Mouse (Mus musculus) heart, adult 2 months (tissue): ENCODE measurements around the gene Siva1. TPM values are rescaled to one million over a fixed set of nuclear protein-coding genes. Genes with fewer than 3 reads are reported as not detected.

Source experiments
- DNase-seq, 2 experiments: peaks; one replicate each; pipeline ENCODE4 v3.0.0; 2021
- H3K27ac ChIP-seq: fragments of 200-600 bp; 2 replicates; pipeline ENCODE4 v1.8.1; 2022
- H3K27me3 ChIP-seq: fragments of 200-500 bp; 2 replicates; pipeline ENCODE4 v1.6.1; 2012; ENCODE audit warnings: mild to moderate bottlenecking, low read length, inconsistent platforms, mixed read lengths; ENCODE audit not compliant: control insufficient read depth, insufficient read depth
- H3K36me3 ChIP-seq: fragments of 200-500 bp; 2 replicates; pipeline ENCODE4 v1.6.1; 2012; ENCODE audit warnings: low read length, inconsistent platforms; ENCODE audit not compliant: control insufficient read depth, insufficient read depth
- H3K4me1 ChIP-seq: fragments of 200-500 bp; 2 replicates; pipeline ENCODE4 v1.6.1; 2011; ENCODE audit warnings: low read length; ENCODE audit not compliant: control insufficient read depth, insufficient read depth
- H3K4me3 ChIP-seq: fragments of 200-600 bp; 2 replicates; pipeline ENCODE4 v1.8.1; 2022
- H3K79me2 ChIP-seq: fragments of 200-500 bp; replicated peaks from 2 replicates; pipeline ENCODE4 v1.6.1; 2012; ENCODE audit warnings: mild to moderate bottlenecking, inconsistent platforms, low read length, moderate library complexity, mixed read lengths; ENCODE audit not compliant: control insufficient read depth, insufficient read depth
- H3K9ac ChIP-seq: fragments of 200-500 bp; 2 replicates; pipeline ENCODE4 v1.6.1; 2012; ENCODE audit warnings: low read depth, mild to moderate bottlenecking, control low read depth, inconsistent platforms, low read length, mixed read lengths
- CTCF ChIP-seq: fragments of 200-600 bp; IDR thresholded peaks from 2 replicates; pipeline ENCODE4 v1.8.1; 2022; ENCODE audit warnings: antibody characterized with exemption, mild to moderate bottlenecking, moderate library complexity
- EP300 ChIP-seq: fragments of 200-500 bp; IDR thresholded peaks from 2 replicates; pipeline ENCODE4 v1.6.1; 2011; ENCODE audit warnings: low read depth, low read length, control low read depth; ENCODE audit not compliant: insufficient read depth
- POLR2A ChIP-seq: fragments of 200-500 bp; IDR thresholded peaks from 2 replicates; pipeline ENCODE4 v1.6.1; 2011; ENCODE audit warnings: mild to moderate bottlenecking, low read depth, low read length, control low read depth; ENCODE audit not compliant: insufficient read depth
- WGBS: fragments of 180-500 bp; shearing (Covaris S2); methylation state at CpG from one replicate; pipeline ENCODE4 v1.1.7; 2018; 5-methylcytosine and 5-hydroxymethylcytosine counted together
- intact Hi-C: fragments of 180-260 bp; cut with DNase I; formaldehyde crosslinking; loops from one replicate; pipeline ENCODE4 v1.15.1; 2025
- microRNA-seq, 2 experiments: library from miRNA; unstranded; fragments of <30 nt; microRNA quantifications; one replicate each; pipeline ENCODE4 v1.2.0; 2021
- polyA plus RNA-seq: library from polyadenylated mRNA; depleted of rRNA; stranded (reverse); fragments of >200 nt; gene quantifications from 2 replicates; pipeline ENCODE4 v1.2.3, GENCODE M21; 2012; rRNA removed
- total RNA-seq, 2 experiments: library from RNA; stranded (reverse); gene quantifications; 2 replicates each; pipeline ENCODE4 v1.2.3; 2021

Gene Siva1
- total and polyA plus RNA-seq, 3 experiments: 32.0 to 39.4 (median 38.7) TPM

- no peak for DNase-seq
- TF ChIP-seq POLR2A (no peak), CTCF (no peak), EP300 (no peak)
- Histone ChIP-seq H3K27ac (no peak overlapping the region), H3K79me2 (no peaks in the 10 kb centered on the region), H3K27me3 (no peaks in the 10 kb centered on the region), H3K4me3 (no peak overlapping the region), H3K4me1 (peaks cover 10% of the 10 kb centered on the region), H3K9ac (no peak overlapping the region), H3K36me3 (no peaks in the 10 kb centered on the region)
- WGBS: 69% methylated on average over 3 of the region's 3 CpGs
- intact Hi-C loops: no loop called here
Observed at GRCm38 (mm10) chr12:112696806-112697425, 52.4 kb downstream of the Siva1 start.

Small RNA genes lying within 50 kb of the gene (microRNA-seq; reads per million reads assigned to microRNA genes)
- 0 to 1.9 reads per million in 2 experiments for gene Mir6939

Other genes with a start within 250 kb of the Siva1 start
- gene A530016L24Rik, start 155.2 kb upstream of the Siva1 start, total RNA-seq: 10 to 100 TPM; 34.7 to 38.6 TPM
- gene A530016L24Rik, start 155.2 kb upstream of the Siva1 start, polyA plus RNA-seq: 52.9 and 63.1 TPM in 2 replicates
- gene Tmem179, start 127.9 kb upstream of the Siva1 start, total RNA-seq: not detected
- gene Tmem179, start 127.9 kb upstream of the Siva1 start, polyA plus RNA-seq: 0.44 and 0.62 TPM in 2 replicates
- 10 to 100 TPM; 15.0 to 17.3 TPM for gene Inf2, start 55.9 kb upstream of the Siva1 start, total RNA-seq
- 11.7 and 12.7 TPM in 2 replicates for gene Inf2, start 55.9 kb upstream of the Siva1 start, polyA plus RNA-seq
- gene Adssl1, start 24.6 kb upstream of the Siva1 start, total RNA-seq: 100 to 1,000 TPM; 150 to 173 TPM
- 85.2 and 98.2 TPM in 2 replicates for gene Adssl1, start 24.6 kb upstream of the Siva1 start, polyA plus RNA-seq
- 100 to 1,000 TPM; 189 to 207 TPM for gene Akt1, start 30.2 kb downstream of the Siva1 start, total RNA-seq
- gene Akt1, start 30.2 kb downstream of the Siva1 start, polyA plus RNA-seq: 148 and 149 TPM in 2 replicates
- 1 to 10 TPM; 4.4 to 5.9 TPM for gene Zbtb42, start 34.1 kb downstream of the Siva1 start, total RNA-seq
- gene Zbtb42, start 34.1 kb downstream of the Siva1 start, polyA plus RNA-seq: 9.5 and 13.6 TPM in 2 replicates
- 10 to 100 TPM; 10.8 to 11.5 TPM for gene Cep170b, start 75.8 kb downstream of the Siva1 start, total RNA-seq
- 9.6 and 10.7 TPM in 2 replicates for gene Cep170b, start 75.8 kb downstream of the Siva1 start, polyA plus RNA-seq
- gene Pld4, start 116.0 kb downstream of the Siva1 start, total RNA-seq: 1 to 10 TPM; 6.6 to 6.8 TPM
- 17.2 and 23.5 TPM in 2 replicates for gene Pld4, start 116.0 kb downstream of the Siva1 start, polyA plus RNA-seq
- 10 to 100 TPM; 14.8 to 15.7 TPM for gene Ahnak2, start 158.0 kb downstream of the Siva1 start, total RNA-seq
- gene Ahnak2, start 158.0 kb downstream of the Siva1 start, polyA plus RNA-seq: 5.4 and 7.5 TPM in 2 replicates
- gene Clba1, start 164.3 kb downstream of the Siva1 start, total RNA-seq: 1 to 10 TPM; 1.7 to 3.1 TPM
- 2.0 and 2.8 TPM in 2 replicates for gene Clba1, start 164.3 kb downstream of the Siva1 start, polyA plus RNA-seq
- 1 to 10 TPM; 5.3 to 6.6 TPM for gene Cdca4, start 184.7 kb downstream of the Siva1 start, total RNA-seq
- gene Cdca4, start 184.7 kb downstream of the Siva1 start, polyA plus RNA-seq: 7.6 and 10.0 TPM in 2 replicates
- gene Gpr132, start 223.5 kb downstream of the Siva1 start, total RNA-seq: under 1 TPM; 0.29 to 0.36 TPM
- gene Gpr132, start 223.5 kb downstream of the Siva1 start, polyA plus RNA-seq: 1.00 and 2.0 TPM in 2 replicates